Mouse (Mus musculus) liver, embryonic 14.5 days (tissue): ENCODE results near the gene Trim3.
A peak's percentile ranks its signal among the peaks of the same experiment; 100 is the strongest.

Experiments
- CTCF ChIP-seq: IDR thresholded peaks from 2 replicates; pipeline ENCODE4 v1.5.1; 2016; ENCODE audit warnings: antibody characterized with exemption, low read depth, control low read depth
- EP300 ChIP-seq: IDR thresholded peaks from 2 replicates; pipeline ENCODE4 v1.6.1; 2016; ENCODE audit warnings: antibody characterized with exemption, low read depth

GRCm38 (mm10) chr7:105640894-105641255 lies 7.5 kb upstream of the Trim3 start:
- no peak for TF ChIP-seq EP300
- TF ChIP-seq CTCF, result peak; percentile 10; the same call in 1 of the 2 replicates
